Mouse (Mus musculus) lung, embryonic 16.5 days (tissue): Measurements from ENCODE around the gene Clba1. TPM values are rescaled to one million over a fixed set of nuclear protein-coding genes. Genes with fewer than 3 reads are reported as not detected.

Experiments used
- ATAC-seq: fragments of 200-750 bp; cut with Nextera tagmentation; 2 replicates; pipeline ENCODE4 v1.8.0; 2017; ENCODE audit warnings: low read depth, mild to moderate bottlenecking, moderate library complexity
- H3K27ac ChIP-seq: fragments of 300-500 bp; sonication (generic); 2 replicates; pipeline ENCODE4 v1.5.1; 2014; ENCODE audit warnings: mild to moderate bottlenecking, control low read depth, low read length
- H3K27me3 ChIP-seq: fragments of 300-500 bp; sonication (generic); 2 replicates; pipeline ENCODE4 v1.6.1; 2014; ENCODE audit warnings: low read depth, low read length, mixed read lengths; ENCODE audit not compliant: control insufficient read depth, insufficient read depth
- H3K36me3 ChIP-seq: fragments of 300-500 bp; sonication (generic); 2 replicates; pipeline ENCODE4 v1.6.1; 2014; ENCODE audit warnings: low read length; ENCODE audit not compliant: control insufficient read depth, insufficient read depth
- H3K4me1 ChIP-seq: fragments of 300-500 bp; sonication (generic); replicated peaks from 2 replicates; pipeline ENCODE4 v1.6.1; 2014; ENCODE audit warnings: low read length, mixed read lengths; ENCODE audit not compliant: control insufficient read depth, insufficient read depth
- H3K4me2 ChIP-seq: fragments of 300-500 bp; sonication (generic); 2 replicates; pipeline ENCODE4 v1.6.1; 2014; ENCODE audit warnings: low read depth, low read length, control low read depth
- H3K4me3 ChIP-seq: fragments of 300-500 bp; sonication (generic); 2 replicates; pipeline ENCODE4 v1.5.1; 2014; ENCODE audit warnings: mild to moderate bottlenecking, low read length, control low read depth
- H3K9ac ChIP-seq: fragments of 300-500 bp; sonication (generic); 2 replicates; pipeline ENCODE4 v1.6.1; 2014; ENCODE audit warnings: low read length, control low read depth
- H3K9me3 ChIP-seq: fragments of 300-500 bp; sonication (generic); 2 replicates; pipeline ENCODE4 v1.6.1; 2016; ENCODE audit warnings: low read length; ENCODE audit not compliant: control insufficient read depth
- WGBS: fragments of 180-500 bp; shearing (Covaris S2); extraction: QIAGEN DNeasy Blood & Tissue Kit; methylation state at CpG from one replicate; pipeline ENCODE4 v1.1.7; 2014; 5-methylcytosine and 5-hydroxymethylcytosine counted together
- polyA plus RNA-seq: library from polyadenylated mRNA; unstranded; fragments of >200 nt; fragmentation: Nextera tagmentation; extraction: Ambion mirVana; gene quantifications from 2 replicates; pipeline ENCODE4 v1.2.1, GENCODE M21; 2015

Gene Clba1
- polyA plus RNA-seq, 1 experiment from 2014 or later: 9.5 TPM

GRCm38 (mm10) chr12:112798716-112799115 lies 10.0 kb upstream of the Clba1 start:
- no peak overlapping the region for H3K27ac ChIP-seq
- H3K4me2 ChIP-seq: no peak overlapping the region
- ATAC-seq: no peak
- no peak overlapping the region for H3K9ac ChIP-seq
- no peaks in the 10 kb centered on the region for H3K9me3 ChIP-seq
- H3K4me3 ChIP-seq: no peak overlapping the region
- peaks cover 31% of the 10 kb centered on the region for H3K27me3 ChIP-seq
- H3K36me3 ChIP-seq: no peaks in the 10 kb centered on the region
- WGBS: 53% methylated on average over 5 of the region's 5 CpGs
- H3K4me1 ChIP-seq: peaks cover 52% of the 10 kb centered on the region

GRCm38 (mm10) chr12:112799237-112799970 lies 9.3 kb upstream of the Clba1 start:
- Histone ChIP-seq H3K4me2 (no peak overlapping the region), H3K4me3 (no peak overlapping the region), H3K27ac (no peak overlapping the region), H3K4me1 (peaks cover 45% of the 10 kb centered on the region), H3K9me3 (no peaks in the 10 kb centered on the region), H3K36me3 (no peaks in the 10 kb centered on the region), H3K9ac (no peak overlapping the region), H3K27me3 (peaks cover 33% of the 10 kb centered on the region)
- WGBS: 74% methylated on average over 10 of the region's 10 CpGs
- no peak for ATAC-seq

DNA sequence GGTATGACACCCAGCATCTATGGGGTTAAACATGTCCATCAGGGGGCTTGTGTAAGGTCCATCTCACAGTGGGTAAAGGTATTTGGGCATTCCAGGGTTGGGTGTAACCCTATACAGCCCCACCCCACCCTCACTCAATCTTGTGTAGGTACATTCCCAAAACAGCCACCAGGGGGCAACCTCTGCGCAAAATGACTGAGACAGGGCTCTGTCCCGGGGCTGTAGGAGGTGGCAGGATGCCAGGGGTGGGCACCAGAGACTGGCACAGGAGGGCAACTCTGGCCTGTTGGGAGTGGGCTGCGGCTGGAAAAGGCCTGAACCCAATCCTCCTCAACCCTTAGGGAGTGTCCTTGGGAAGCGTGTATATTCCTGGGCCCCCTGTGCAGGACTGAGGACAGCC lies 8.3 kb upstream of the Clba1 start:
- no peak; the same call in 1 of the 2 replicates for ATAC-seq
- Histone ChIP-seq H3K4me2 (no peak overlapping the region), H3K9ac (no peak overlapping the region), H3K4me3 (no peak overlapping the region), H3K27me3 (peaks cover 33% of the 10 kb centered on the region), H3K4me1 (peaks cover 41% of the 10 kb centered on the region), H3K27ac (no peak overlapping the region), H3K9me3 (no peaks in the 10 kb centered on the region), H3K36me3 (no peaks in the 10 kb centered on the region)
- WGBS: 15% methylated on average over 4 of the region's 4 CpGs

DNA sequence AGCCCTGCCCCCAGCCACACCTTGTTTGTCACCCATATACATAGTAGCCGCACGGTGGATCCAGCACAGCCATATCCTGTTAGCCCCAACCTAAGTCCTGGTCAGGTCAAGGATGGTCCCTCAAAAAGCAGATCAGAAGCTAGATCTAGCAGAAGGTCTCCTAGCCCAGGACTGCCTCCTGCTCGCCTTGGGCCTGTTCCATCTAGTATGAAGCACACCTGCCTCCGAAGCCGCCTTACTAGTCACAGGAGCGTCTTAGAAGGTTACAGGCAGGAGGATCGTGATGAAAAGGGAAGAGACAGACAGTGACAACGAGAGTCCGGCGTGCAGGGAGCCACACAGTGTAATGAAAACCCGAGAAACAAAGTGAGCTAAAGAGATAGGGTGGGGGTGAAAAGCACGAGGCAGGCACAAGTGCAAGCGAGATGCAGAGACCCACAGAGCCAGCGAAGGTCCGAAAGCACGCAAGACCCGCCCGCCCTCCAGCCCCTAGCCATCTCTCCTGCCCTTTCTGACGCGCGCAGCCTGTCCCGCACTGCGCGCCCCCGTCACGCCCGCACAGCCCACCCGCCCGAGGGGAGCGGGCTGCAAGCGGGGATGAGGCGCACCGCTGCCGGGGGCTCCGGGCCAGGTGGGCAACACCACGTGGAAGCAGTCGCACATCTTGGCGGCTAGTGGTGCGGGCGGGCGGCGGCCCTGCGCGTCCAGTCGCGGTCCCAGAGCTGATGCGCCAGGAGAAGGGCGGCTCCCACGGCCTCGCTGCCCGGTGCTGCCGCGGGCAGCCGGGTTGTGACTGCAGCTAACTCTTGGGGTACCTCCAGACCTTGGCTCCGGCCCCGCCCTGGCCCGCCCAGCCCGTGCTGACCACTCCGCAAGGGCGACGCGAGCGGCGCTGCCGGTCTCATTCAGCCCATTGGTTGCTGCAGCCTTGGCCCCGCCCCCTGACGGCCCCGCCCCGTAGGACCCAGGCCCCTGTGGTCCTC lies 6.6 kb upstream of the Clba1 start, which contains the start of gene Ahnak2:
Gene Ahnak2 (minus strand): TSS at position 794 of the 983 bp plus-strand sequence.
- H3K27me3 ChIP-seq: peaks cover 26% of the 10 kb centered on the region
- peak; percentile 51 for ATAC-seq
- peak within 1 kb of the TSS; percentile 49; the same call in 1 of the 2 replicates for H3K9ac ChIP-seq
- peak within 1 kb of the TSS; percentile 55 for H3K4me3 ChIP-seq
- H3K4me2 ChIP-seq: peak within 1 kb of the TSS; percentile 98
- 3% methylated on average over 48 of the region's 69 CpGs for WGBS
- H3K4me1 ChIP-seq: peaks cover 33% of the 10 kb centered on the region
- H3K36me3 ChIP-seq: no peaks in the 10 kb centered on the region
- H3K27ac ChIP-seq: no peak within 1 kb of the TSS
- no peaks in the 10 kb centered on the region for H3K9me3 ChIP-seq

DNA sequence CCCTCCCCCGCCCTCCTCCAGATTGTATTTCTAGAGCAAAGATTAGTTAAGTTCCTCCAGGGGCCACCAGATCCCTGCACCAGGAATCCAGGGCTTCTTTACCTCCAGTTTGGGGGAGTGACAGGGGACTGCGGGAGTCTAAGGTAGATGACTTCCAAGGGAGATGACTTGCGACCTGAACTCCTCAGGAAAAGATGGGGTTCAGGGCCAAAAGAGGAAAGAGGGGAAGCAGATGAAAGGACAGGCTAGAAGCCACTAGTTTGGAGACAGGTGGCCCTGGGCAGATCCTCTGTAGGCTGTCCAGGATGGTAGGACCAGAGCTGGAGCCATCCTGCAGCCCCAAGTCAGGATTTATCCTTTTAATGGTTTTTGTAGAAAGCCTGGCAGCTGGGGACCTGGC lies 5.8 kb upstream of the Clba1 start:
- Histone ChIP-seq H3K27ac (no peak overlapping the region), H3K9me3 (no peaks in the 10 kb centered on the region), H3K9ac (no peak overlapping the region), H3K4me3 (no peak overlapping the region), H3K36me3 (no peaks in the 10 kb centered on the region), H3K4me1 (peaks cover 26% of the 10 kb centered on the region), H3K4me2 (no peak overlapping the region), H3K27me3 (peaks cover 26% of the 10 kb centered on the region)
- 9% methylated on average over 3 of the region's 3 CpGs for WGBS
- no peak for ATAC-seq

DNA sequence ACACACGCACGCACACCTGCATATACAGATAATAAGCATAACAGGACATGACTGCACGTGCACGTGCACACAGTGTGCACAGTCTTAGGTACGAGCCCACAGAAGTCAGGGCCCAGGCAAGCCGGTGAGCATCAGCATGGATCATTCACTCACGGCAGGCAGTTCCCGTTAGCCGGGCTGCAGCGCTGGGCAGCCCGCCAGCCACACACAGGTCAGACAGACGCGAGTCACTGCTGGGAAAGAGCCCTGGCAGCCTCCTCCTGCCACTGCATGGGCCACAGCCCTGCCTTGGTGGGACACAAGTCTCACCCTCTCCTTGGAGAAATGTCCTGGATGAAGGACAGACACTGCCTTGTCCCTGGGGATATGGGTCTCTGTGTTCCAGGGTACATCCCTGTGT lies 4.7 kb upstream of the Clba1 start:
- no peak overlapping the region for H3K27ac ChIP-seq
- no peak overlapping the region for H3K9ac ChIP-seq
- no peak overlapping the region for H3K4me3 ChIP-seq
- peaks cover 26% of the 10 kb centered on the region for H3K27me3 ChIP-seq
- no peak for ATAC-seq
- peaks cover 19% of the 10 kb centered on the region for H3K4me1 ChIP-seq
- H3K9me3 ChIP-seq: no peaks in the 10 kb centered on the region
- WGBS: 38% methylated on average over 13 of the region's 13 CpGs
- no peak overlapping the region for H3K4me2 ChIP-seq
- no peaks in the 10 kb centered on the region for H3K36me3 ChIP-seq

- WGBS: 51% methylated on average over 6 of the region's 6 CpGs
- Histone ChIP-seq H3K27ac (no peak overlapping the region), H3K36me3 (no peaks in the 10 kb centered on the region), H3K4me1 (peaks cover 24% of the 10 kb centered on the region), H3K4me2 (no peak overlapping the region), H3K9me3 (no peaks in the 10 kb centered on the region), H3K9ac (no peak overlapping the region), H3K27me3 (peaks cover 22% of the 10 kb centered on the region), H3K4me3 (no peak overlapping the region)
- no peak for ATAC-seq
Observed at GRCm38 (mm10) chr12:112806044-112806443, 2.7 kb upstream of the Clba1 start.

DNA sequence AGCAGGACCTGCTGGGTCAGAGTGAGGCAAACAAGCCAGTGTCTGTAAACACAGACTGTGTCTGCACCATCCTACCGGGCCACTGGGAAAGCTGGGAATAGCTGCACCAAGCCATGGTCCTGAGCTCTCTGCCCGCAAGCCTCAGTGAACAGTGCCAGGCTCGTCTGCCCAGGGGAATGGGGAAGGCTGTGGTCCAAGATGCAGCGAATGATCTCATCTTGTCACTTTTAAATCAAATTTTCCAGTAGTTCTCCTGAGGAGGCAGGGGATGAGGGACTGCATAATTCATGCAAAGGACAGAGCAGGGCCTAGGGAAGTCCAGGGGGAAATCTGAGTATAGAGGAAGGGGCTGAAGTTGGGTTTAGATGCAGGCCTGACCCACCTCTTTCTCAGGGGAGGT lies 941 bp upstream of the Clba1 start:
- peaks cover 15% of the 10 kb centered on the region for H3K4me1 ChIP-seq
- no peak overlapping the region for H3K4me2 ChIP-seq
- peaks cover 7% of the 10 kb centered on the region; the same call in 1 of the 2 replicates for H3K27me3 ChIP-seq
- H3K9me3 ChIP-seq: no peaks in the 10 kb centered on the region
- no peak overlapping the region for H3K9ac ChIP-seq
- no peaks in the 10 kb centered on the region for H3K36me3 ChIP-seq
- WGBS: 79% methylated on average over 4 of the region's 4 CpGs
- ATAC-seq: no peak
- no peak overlapping the region for H3K4me3 ChIP-seq
- no peak overlapping the region for H3K27ac ChIP-seq

- peak overlapping the region; percentile 70 for H3K4me3 ChIP-seq
- peaks cover 3% of the 10 kb centered on the region; the same call in 1 of the 2 replicates for H3K27me3 ChIP-seq
- peaks cover 15% of the 10 kb centered on the region for H3K4me1 ChIP-seq
- H3K36me3 ChIP-seq: no peaks in the 10 kb centered on the region
- WGBS: 61% methylated on average over 5 of the region's 5 CpGs
- H3K4me2 ChIP-seq: peak overlapping the region; percentile 99
- no peaks in the 10 kb centered on the region for H3K9me3 ChIP-seq
- ATAC-seq: peak; percentile 8
- H3K9ac ChIP-seq: peak overlapping the region; percentile 56
- no peak overlapping the region for H3K27ac ChIP-seq
Observed at GRCm38 (mm10) chr12:112808212-112808586, 538 bp upstream of the Clba1 start.
